Mouse (Mus musculus) kidney, adult 2 months (tissue): ENCODE results near the gene Mfsd4b1.

Experiments used
- CTCF ChIP-seq: fragments of 200-500 bp; conservative IDR thresholded peaks from 2 replicates; pipeline ENCODE4 v1.5.1; 2011; ENCODE audit warnings: low read depth, mild to moderate bottlenecking, control low read depth, low read length, moderate library complexity, mixed read lengths; ENCODE audit not compliant: insufficient read depth, insufficient read length
- POLR2A ChIP-seq: fragments of 200-500 bp; IDR thresholded peaks from one replicate; pipeline ENCODE4 v1.6.1; 2011; ENCODE audit warnings: low read depth, low read length, control low read depth

GRCm38 (mm10) chr10:40053896-40054295, 28.8 kb upstream of the Mfsd4b1 start:
- no peak for TF ChIP-seq CTCF
- TF ChIP-seq POLR2A = no peak
